Mouse (Mus musculus) adrenal gland (tissue): ENCODE measurements around the gene Gzmn.
"Not testable (repeated sequence)": the region's sequence is repeated elsewhere in the genome, so short reads cannot be mapped to it uniquely, and the experiment has no call there.

Experiments used
- intact Hi-C: fragments of 180-260 bp; cut with DNase I; formaldehyde crosslinking; loops from one replicate; pipeline ENCODE4 v1.15.1; 2025
- long read RNA-seq, 2 experiments: library from polyadenylated mRNA; unstranded; transcript quantifications; one replicate each; pipeline ENCODE4 v2.0.0; 2020; ENCODE audit warnings: borderline replicate concordance in 1 of 2; ENCODE audit not compliant: insufficient replicate concordance in 1 of 2

Gene Gzmn
- long read RNA-seq, experiment 1 = 0 reads
- long read RNA-seq, experiment 2 = 0 reads

GRCm38 (mm10) chr14:56174499-56174898, at the start of gene Gzmn:
Gzmn (minus strand) TSS chr14:56174599.
- intact Hi-C loops = loop anchor here (10.0 kb wide), 1 partner anchor 220 kb away; no protein-coding TSS in a partner anchor

DNA sequence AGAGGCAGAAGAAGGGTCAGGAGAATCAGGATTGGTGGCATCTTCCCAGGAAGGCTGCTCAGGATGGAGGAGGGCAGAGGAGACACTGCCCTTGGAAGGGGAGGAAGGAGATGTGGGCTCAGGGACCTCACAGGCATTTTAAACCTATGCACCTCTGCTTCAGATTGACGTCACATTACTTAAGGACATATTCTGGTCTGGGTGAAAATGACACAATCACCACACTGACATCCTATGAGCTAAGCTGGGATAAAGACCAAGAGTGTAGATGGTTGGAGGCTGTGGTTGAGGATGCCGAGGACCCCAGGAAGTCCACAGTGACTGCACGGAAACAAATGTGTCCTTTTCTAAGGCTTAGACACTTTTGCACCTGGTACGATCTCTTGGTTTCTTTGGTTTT, 36.9 kb upstream of the Gzmn start, which contains the start of gene Gzmf:
Gene Gzmf (minus strand): TSS at position 101 of the 400 bp plus-strand sequence.
- intact Hi-C loops = no loop called here

- intact Hi-C loops = loop anchor here (10.0 kb wide), 1 partner anchor 189 kb away; no protein-coding TSS in a partner anchor
Measured at GRCm38 (mm10) chr14:56205613-56206012, 31.2 kb upstream of the Gzmn start.

GRCm38 (mm10) chr14:56205021-56205420, 30.6 kb upstream of the Gzmn start:
- intact Hi-C loops = loop anchor here (10.0 kb wide), 1 partner anchor 190 kb away; no protein-coding TSS in a partner anchor

DNA sequence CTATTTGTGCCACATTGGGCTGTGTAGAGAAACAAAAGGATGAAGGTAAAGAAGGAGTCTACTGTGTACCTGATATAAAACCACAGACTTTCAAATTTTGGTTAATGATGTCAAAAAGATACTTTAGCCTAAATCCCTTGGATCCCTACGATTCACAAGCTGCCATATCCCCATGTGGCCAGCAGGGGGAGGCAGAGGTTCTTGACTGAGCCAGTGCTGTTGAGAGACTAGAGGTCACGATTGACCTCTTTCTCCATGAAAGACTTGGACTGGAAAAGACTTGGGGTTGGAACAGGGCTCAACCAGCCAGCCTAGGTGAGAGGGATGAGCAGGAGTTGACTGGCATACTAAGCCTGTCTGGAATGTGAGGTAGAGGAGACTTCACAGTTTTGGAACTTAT, 29.6 kb upstream of the Gzmn start:
- intact Hi-C loops = loop anchor here (5.0 to 10.0 kb wide), 2 partner anchors 98 to 191 kb away; no protein-coding TSS in a partner anchor

- intact Hi-C loops = no loop called here
Measured at GRCm38 (mm10) chr14:56186946-56187345, 12.5 kb upstream of the Gzmn start.

DNA sequence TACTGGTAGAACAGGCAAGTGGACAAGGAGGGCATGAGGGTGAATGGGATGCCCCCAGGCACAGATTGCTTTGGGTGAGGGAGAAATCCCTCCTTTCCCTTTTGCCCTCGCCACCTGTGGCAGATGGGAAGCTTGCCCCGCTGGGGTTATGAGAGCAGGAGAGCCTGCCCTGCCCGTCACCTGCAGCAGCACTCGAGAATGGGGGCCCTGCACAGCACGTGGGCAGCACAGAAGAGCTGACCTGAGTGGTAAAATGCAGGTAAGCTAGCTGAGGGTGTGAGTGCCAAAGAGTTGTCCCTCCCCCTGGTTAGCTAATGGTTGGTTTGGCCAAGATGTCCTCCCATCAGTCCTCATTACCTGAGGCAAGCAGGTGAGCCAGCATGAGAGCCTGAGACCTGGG, 12.1 kb upstream of the Gzmn start:
- intact Hi-C loops = no loop called here

- intact Hi-C loops = loop anchor here (10.0 kb wide), 1 partner anchor 217 kb away; no protein-coding TSS in a partner anchor
Measured at GRCm38 (mm10) chr14:56177651-56178050, 3.3 kb upstream of the Gzmn start.

DNA sequence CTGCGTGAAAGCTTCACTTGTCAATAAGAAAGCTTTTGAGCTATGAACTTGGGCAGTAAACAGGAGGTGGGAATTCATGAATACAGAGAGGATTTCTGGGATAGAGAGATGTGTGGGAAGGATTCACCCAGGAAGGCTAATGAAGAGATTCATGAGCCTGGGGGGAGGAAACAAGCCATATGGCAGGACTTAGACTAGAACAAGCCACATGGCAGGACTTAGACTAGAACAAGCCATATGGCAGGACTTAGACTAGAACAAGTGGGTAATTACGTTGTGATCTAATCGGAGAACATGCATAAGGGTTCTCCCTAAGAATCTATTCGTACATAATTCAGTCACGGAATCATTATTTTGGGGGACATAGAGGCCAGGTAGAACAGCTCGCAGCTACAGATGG, 1.0 kb downstream of the Gzmn start:
- intact Hi-C loops = loop anchor here (10.0 kb wide), 1 partner anchor 221 kb away; no protein-coding TSS in a partner anchor

GRCm38 (mm10) chr14:56172744-56173143, 1.7 kb downstream of the Gzmn start:
- intact Hi-C loops = loop anchor here (10.0 kb wide), 1 partner anchor 222 kb away; no protein-coding TSS in a partner anchor

GRCm38 (mm10) chr14:56168009-56168408, 6.4 kb downstream of the Gzmn start:
- intact Hi-C loops = no loop called here

- intact Hi-C loops = no loop called here
Measured at GRCm38 (mm10) chr14:56162109-56162508, 12.3 kb downstream of the Gzmn start.

- intact Hi-C loops = not testable (repeated sequence)
Measured at GRCm38 (mm10) chr14:56159479-56159878, 14.9 kb downstream of the Gzmn start, which contains the start of gene Gzmg. Gzmg (minus strand) TSS chr14:56159579.

- intact Hi-C loops = no loop called here
Measured at GRCm38 (mm10) chr14:56155340-56155739, 19.1 kb downstream of the Gzmn start.

DNA sequence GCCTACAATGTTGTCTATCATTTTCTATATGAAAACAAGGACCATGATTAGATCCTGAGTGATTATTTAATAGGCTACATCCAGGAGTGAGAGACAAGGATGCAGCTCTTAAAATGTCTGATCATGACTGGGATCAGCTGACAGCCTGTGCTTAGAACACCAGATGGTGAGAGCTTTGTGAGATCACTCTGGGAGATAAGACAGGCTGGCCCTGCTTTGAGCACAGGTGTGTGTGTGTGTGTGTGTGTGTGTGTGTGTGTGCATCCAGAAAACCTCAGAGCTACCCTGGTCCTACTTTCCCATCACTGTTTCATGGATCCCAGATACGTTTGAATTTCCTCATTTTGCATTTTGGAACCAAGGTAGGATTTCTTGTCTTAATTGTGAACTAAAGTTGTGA, 40.7 kb downstream of the Gzmn start:
- intact Hi-C loops = not testable (repeated sequence)

DNA sequence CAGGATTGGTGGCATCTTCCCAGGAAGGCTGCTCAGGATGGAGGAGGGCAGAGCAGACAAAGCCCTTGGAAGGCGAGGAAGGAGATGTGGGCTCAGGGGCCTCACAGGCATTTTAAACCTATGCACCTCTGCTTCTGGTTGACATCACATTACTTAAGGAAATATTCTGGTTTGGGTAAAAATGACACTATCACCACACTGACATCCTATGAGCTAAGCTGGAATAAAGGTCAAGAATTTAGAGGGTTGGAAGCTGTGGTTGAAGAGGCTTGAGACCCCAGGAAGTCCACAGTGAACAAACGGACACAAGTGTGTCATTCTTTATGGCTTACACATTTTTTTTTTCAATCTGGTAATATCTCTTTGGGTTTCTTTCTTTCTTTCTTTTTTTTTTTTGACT, 41.9 kb downstream of the Gzmn start, which contains the start of gene Gzmd:
Gene Gzmd (minus strand): TSS at position 101 of the 400 bp plus-strand sequence.
- intact Hi-C loops = not testable (repeated sequence)

GRCm38 (mm10) chr14:56128341-56128740, 46.1 kb downstream of the Gzmn start:
- intact Hi-C loops = no loop called here

DNA sequence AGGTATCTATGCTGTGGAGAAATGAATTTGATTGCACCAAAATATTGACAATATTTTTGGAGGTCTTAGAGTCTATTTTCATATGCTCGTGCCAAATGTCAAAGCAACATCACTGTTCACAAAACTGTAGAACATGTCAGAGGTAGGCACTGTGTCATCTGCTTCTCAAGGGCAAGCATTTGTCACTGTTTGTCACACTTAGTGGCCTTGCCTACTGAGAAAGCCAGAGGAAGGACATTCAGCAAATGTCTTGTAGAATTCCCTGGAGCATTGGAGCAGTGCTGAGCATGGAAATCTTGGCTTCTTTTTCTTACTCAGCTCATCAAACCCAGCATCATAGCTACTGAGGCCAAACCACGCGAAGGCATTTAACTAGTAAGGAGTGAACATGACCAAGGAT, 50.9 kb downstream of the Gzmn start:
- intact Hi-C loops = no loop called here

DNA sequence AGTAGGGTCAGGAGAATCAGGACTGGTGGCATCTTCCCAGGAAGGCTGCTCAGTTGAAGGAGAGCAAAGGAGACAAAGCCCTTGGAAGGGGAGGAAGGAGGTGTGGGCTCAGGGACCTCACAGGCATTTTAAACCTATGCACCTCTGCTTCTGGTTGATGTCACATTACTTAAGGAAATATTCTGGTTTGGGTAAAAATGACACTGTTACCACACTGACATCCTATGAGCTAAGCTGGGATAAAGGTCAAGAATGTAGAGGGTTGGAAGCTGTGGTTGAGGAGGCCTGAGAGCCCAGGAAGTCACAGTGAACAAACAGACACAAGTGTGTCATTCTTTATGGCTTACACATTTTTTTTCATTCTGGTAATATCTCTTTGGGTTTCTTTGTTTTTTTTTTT, 53.9 kb downstream of the Gzmn start, which contains the start of gene Gzme:
Gene Gzme (minus strand): TSS at position 101 of the 400 bp plus-strand sequence.
- intact Hi-C loops = no loop called here
